Mouse (Mus musculus) MEL (cell line): ENCODE data around the gene Ppp2r5e. TPM values are rescaled to one million over a fixed set of nuclear protein-coding genes. Genes with fewer than 3 reads are reported as not detected.

Experiments used
- DNase-seq: peaks from one replicate; pipeline ENCODE4 v3.0.0; 2011; ENCODE audit warnings: low read depth, low spot score
- H3K27ac ChIP-seq: 2 replicates; pipeline ENCODE4 v1.5.1; 2012; ENCODE audit warnings: low read depth, mild to moderate bottlenecking, control low read depth, low read length, moderate library complexity; ENCODE audit not compliant: control insufficient read depth
- H3K27me3 ChIP-seq, 2 experiments: fragments of 150-350 bp in 1 of 2; sonication (generic) in 1 of 2; 2 replicates each; pipeline ENCODE4 v1.6.1; 2012; ENCODE audit warnings: low read length in 2 of 2, mild to moderate bottlenecking in 2 of 2, improper control_type of control experiment in 1 of 2, moderate library complexity in 1 of 2; ENCODE audit not compliant: insufficient read depth in 2 of 2, control insufficient read depth in 1 of 2
- H3K36me3 ChIP-seq, 2 experiments: 2 replicates each; pipeline ENCODE4 v1.6.1; 2012 to 2014; ENCODE audit warnings: low read length in 2 of 2, improper control_type of control experiment in 1 of 2, inconsistent platforms in 1 of 2, mild to moderate bottlenecking in 1 of 2; ENCODE audit not compliant: insufficient read depth in 2 of 2, control insufficient read depth in 1 of 2
- H3K4me1 ChIP-seq, 2 experiments: fragments of 150-350 bp in 1 of 2; sonication (generic) in 1 of 2; 2 replicates each; pipeline ENCODE4 v1.6.1; 2012; ENCODE audit warnings: low read length in 2 of 2, improper control_type of control experiment in 1 of 2, mild to moderate bottlenecking in 1 of 2; ENCODE audit not compliant: insufficient read depth in 2 of 2, control insufficient read depth in 1 of 2
- H3K4me3 ChIP-seq, 2 experiments: fragments of 150-350 bp in 1 of 2; sonication (generic) in 1 of 2; 2 replicates each; pipeline ENCODE4 v1.5.1; 2012; ENCODE audit warnings: low read depth in 2 of 2, low read length in 2 of 2, mild to moderate bottlenecking in 2 of 2, moderate library complexity in 2 of 2, control low read depth in 1 of 2, improper control_type of control experiment in 1 of 2; ENCODE audit not compliant: control insufficient read depth in 1 of 2, insufficient read depth in 1 of 2
- H3K79me2 ChIP-seq: 2 replicates; pipeline ENCODE4 v1.6.1; 2012; ENCODE audit warnings: mild to moderate bottlenecking, low read length, moderate library complexity; ENCODE audit not compliant: control insufficient read depth, poor library complexity, insufficient read depth
- H3K9ac ChIP-seq: 2 replicates; pipeline ENCODE4 v1.6.1; 2012; ENCODE audit warnings: low read depth, mild to moderate bottlenecking, control low read depth, low read length, moderate library complexity; ENCODE audit not compliant: control insufficient read depth, poor library complexity, severe bottlenecking
- H3K9me3 ChIP-seq: fragments of 150-350 bp; sonication (generic); replicated peaks from 2 replicates; pipeline ENCODE4 v1.6.1; 2012; ENCODE audit warnings: mild to moderate bottlenecking, low read length, improper control_type of control experiment, moderate library complexity; ENCODE audit not compliant: insufficient read depth
- BHLHE40 ChIP-seq: IDR thresholded peaks from 2 replicates; pipeline ENCODE4 v1.6.1; 2012; ENCODE audit warnings: low read depth, mild to moderate bottlenecking, inconsistent platforms, low read length, improper control_type of control experiment, borderline replicate concordance
- CHD1 ChIP-seq: IDR thresholded peaks from 2 replicates; pipeline ENCODE4 v1.6.1; 2012; ENCODE audit warnings: low read depth, mild to moderate bottlenecking, inconsistent platforms, low read length, improper control_type of control experiment
- CHD2 ChIP-seq: IDR thresholded peaks from 2 replicates; pipeline ENCODE4 v1.6.1; 2011; ENCODE audit warnings: low read length, improper control_type of control experiment
- CTCF ChIP-seq, 3 experiments: IDR thresholded peaks in 2 of 3; conservative IDR thresholded peaks in 1 of 3; 2 replicates each; pipeline ENCODE4 v1.5.1; 2011 to 2012; ENCODE audit warnings: low read length in 3 of 3, low read depth in 2 of 3, mild to moderate bottlenecking in 2 of 3, improper control_type of control experiment in 1 of 3, inconsistent platforms in 1 of 3, mixed read lengths in 1 of 3, moderate library complexity in 1 of 3; ENCODE audit not compliant: control insufficient read depth in 1 of 3, insufficient read depth in 1 of 3, poor library complexity in 1 of 3, severe bottlenecking in 1 of 3
- E2F4 ChIP-seq: IDR thresholded peaks from 2 replicates; pipeline ENCODE4 v1.6.1; 2011; ENCODE audit warnings: low read depth, low read length, improper control_type of control experiment, borderline replicate concordance
- ELF1 ChIP-seq: IDR thresholded peaks from 2 replicates; pipeline ENCODE4 v1.6.1; 2014; ENCODE audit warnings: low read depth, mild to moderate bottlenecking, inconsistent platforms, low read length, improper control_type of control experiment, moderate library complexity
- EP300 ChIP-seq, 2 experiments: IDR thresholded peaks; 2 replicates each; pipeline ENCODE4 v1.6.1; 2011; ENCODE audit warnings: improper control_type of control experiment in 2 of 2, low read length in 2 of 2, low read depth in 1 of 2, mild to moderate bottlenecking in 1 of 2
- ETS1 ChIP-seq: IDR thresholded peaks from 2 replicates; pipeline ENCODE4 v1.6.1; 2012; ENCODE audit warnings: low read depth, mild to moderate bottlenecking, inconsistent platforms, low read length, improper control_type of control experiment, moderate library complexity
- GABPA ChIP-seq: IDR thresholded peaks from 2 replicates; pipeline ENCODE4 v1.6.1; 2012; ENCODE audit warnings: low read depth, mild to moderate bottlenecking, inconsistent platforms, low read length, improper control_type of control experiment, moderate library complexity
- GATA1 ChIP-seq: IDR thresholded peaks from 2 replicates; pipeline ENCODE4 v1.6.1; 2011; ENCODE audit warnings: low read depth, low read length, improper control_type of control experiment
- JUND ChIP-seq: IDR thresholded peaks from 2 replicates; pipeline ENCODE4 v1.6.1; 2011; ENCODE audit warnings: low read depth, mild to moderate bottlenecking, improper control_type of control experiment, low read length
- KAT2A ChIP-seq: conservative IDR thresholded peaks from 2 replicates; pipeline ENCODE4 v1.6.1; 2012; ENCODE audit warnings: low read depth, low read length, improper control_type of control experiment, inconsistent platforms
- MAFK ChIP-seq: IDR thresholded peaks from 2 replicates; pipeline ENCODE4 v1.6.1; 2011; ENCODE audit warnings: low read depth, mild to moderate bottlenecking, low read length, improper control_type of control experiment, borderline replicate concordance
- MAX ChIP-seq: IDR thresholded peaks from 2 replicates; pipeline ENCODE4 v1.6.1; 2011; ENCODE audit warnings: low read length, improper control_type of control experiment
- MAZ ChIP-seq: IDR thresholded peaks from 2 replicates; pipeline ENCODE4 v1.6.1; 2012; ENCODE audit warnings: low read depth, mild to moderate bottlenecking, inconsistent platforms, low read length, improper control_type of control experiment
- MEF2A ChIP-seq: IDR thresholded peaks from 2 replicates; pipeline ENCODE4 v1.6.1; 2014; ENCODE audit warnings: low read depth, mild to moderate bottlenecking, inconsistent platforms, low read length, improper control_type of control experiment; ENCODE audit not compliant: poor library complexity, insufficient replicate concordance, severe bottlenecking; ENCODE audit errors: extremely low read depth
- MXI1 ChIP-seq: IDR thresholded peaks from 2 replicates; pipeline ENCODE4 v1.6.1; 2011; ENCODE audit warnings: mild to moderate bottlenecking, low read depth, low read length, improper control_type of control experiment
- MYB ChIP-seq: IDR thresholded peaks from 2 replicates; pipeline ENCODE4 v1.6.1; 2011; ENCODE audit warnings: mild to moderate bottlenecking, low read depth, low read length, improper control_type of control experiment
- MYC ChIP-seq: IDR thresholded peaks from 2 replicates; pipeline ENCODE4 v1.6.1; 2011; ENCODE audit warnings: low read depth, mild to moderate bottlenecking, low read length, improper control_type of control experiment, moderate library complexity
- NELFE ChIP-seq: IDR thresholded peaks from 2 replicates; pipeline ENCODE4 v1.6.1; 2011; ENCODE audit warnings: low read depth, low read length, improper control_type of control experiment
- NRF1 ChIP-seq: IDR thresholded peaks from 2 replicates; pipeline ENCODE4 v1.6.1; 2014; ENCODE audit warnings: low read depth, mild to moderate bottlenecking, inconsistent platforms, low read length, improper control_type of control experiment, moderate library complexity; ENCODE audit not compliant: poor library complexity, insufficient read depth, severe bottlenecking
- POLR2A ChIP-seq, 2 experiments: IDR thresholded peaks; 2 replicates each; pipeline ENCODE4 v1.6.1; 2011 to 2012; ENCODE audit warnings: low read length in 2 of 2, mild to moderate bottlenecking in 2 of 2, control low read depth in 1 of 2, improper control_type of control experiment in 1 of 2, low read depth in 1 of 2, moderate library complexity in 1 of 2; ENCODE audit not compliant: control insufficient read depth in 1 of 2, insufficient read depth in 1 of 2, poor library complexity in 1 of 2
- POLR2AphosphoS2 ChIP-seq: IDR thresholded peaks from 2 replicates; pipeline ENCODE4 v1.6.1; 2011; ENCODE audit warnings: low read length, improper control_type of control experiment
- POLR2AphosphoS5 ChIP-seq: IDR thresholded peaks from 2 replicates; pipeline ENCODE4 v1.6.1; 2012; ENCODE audit warnings: low read depth, borderline replicate concordance, mild to moderate bottlenecking, inconsistent platforms, low read length, moderate library complexity, mixed read lengths
- RAD21 ChIP-seq: IDR thresholded peaks from 2 replicates; pipeline ENCODE4 v1.6.1; 2011; ENCODE audit warnings: mild to moderate bottlenecking, low read depth, low read length, improper control_type of control experiment
- RCOR1 ChIP-seq: IDR thresholded peaks from 2 replicates; pipeline ENCODE4 v1.6.1; 2012; ENCODE audit warnings: low read depth, mild to moderate bottlenecking, inconsistent platforms, low read length, improper control_type of control experiment
- SIN3A ChIP-seq: IDR thresholded peaks from 2 replicates; pipeline ENCODE4 v1.6.1; 2012; ENCODE audit warnings: low read length, improper control_type of control experiment, inconsistent platforms
- SMC3 ChIP-seq: IDR thresholded peaks from 2 replicates; pipeline ENCODE4 v1.6.1; 2011; ENCODE audit warnings: low read depth, low read length, improper control_type of control experiment
- TAL1 ChIP-seq: IDR thresholded peaks from 2 replicates; pipeline ENCODE4 v1.6.1; 2012; ENCODE audit warnings: mild to moderate bottlenecking, inconsistent platforms, low read length, moderate library complexity, mixed read lengths
- TBP ChIP-seq: IDR thresholded peaks from 2 replicates; pipeline ENCODE4 v1.8.0; 2011; ENCODE audit warnings: low read depth, low read length, improper control_type of control experiment
- TCF12 ChIP-seq: IDR thresholded peaks from 2 replicates; pipeline ENCODE4 v1.6.1; 2014; ENCODE audit warnings: low read depth, mild to moderate bottlenecking, inconsistent platforms, low read length, improper control_type of control experiment, moderate library complexity
- UBTF ChIP-seq: IDR thresholded peaks from 2 replicates; pipeline ENCODE4 v1.6.1; 2012; ENCODE audit warnings: low read depth, mild to moderate bottlenecking, inconsistent platforms, low read length, improper control_type of control experiment, moderate library complexity, borderline replicate concordance; ENCODE audit not compliant: insufficient read depth
- USF1 ChIP-seq: IDR thresholded peaks from 2 replicates; pipeline ENCODE4 v1.6.1; 2014; ENCODE audit warnings: low read depth, mild to moderate bottlenecking, inconsistent platforms, low read length, improper control_type of control experiment, moderate library complexity
- USF2 ChIP-seq, 2 experiments: IDR thresholded peaks; 2 replicates each; pipeline ENCODE4 v1.6.1; 2011 to 2012; ENCODE audit warnings: improper control_type of control experiment in 2 of 2, low read length in 2 of 2, borderline replicate concordance in 1 of 2, inconsistent platforms in 1 of 2, low read depth in 1 of 2, mild to moderate bottlenecking in 1 of 2; ENCODE audit not compliant: insufficient read depth in 1 of 2
- ZC3H11A ChIP-seq: IDR thresholded peaks from 2 replicates; pipeline ENCODE4 v1.6.1; 2012; ENCODE audit warnings: low read depth, mild to moderate bottlenecking, inconsistent platforms, low read length, improper control_type of control experiment
- ZKSCAN1 ChIP-seq: IDR thresholded peaks from 2 replicates; pipeline ENCODE4 v1.6.1; 2012; ENCODE audit warnings: low read depth, mild to moderate bottlenecking, inconsistent platforms, low read length, improper control_type of control experiment, moderate library complexity
- ZMIZ1 ChIP-seq: IDR thresholded peaks from 2 replicates; pipeline ENCODE4 v1.6.1; 2012; ENCODE audit warnings: low read depth, mild to moderate bottlenecking, inconsistent platforms, low read length, improper control_type of control experiment, moderate library complexity
- ZNF384 ChIP-seq: IDR thresholded peaks from 2 replicates; pipeline ENCODE4 v1.6.1; 2012; ENCODE audit warnings: low read depth, mild to moderate bottlenecking, inconsistent platforms, low read length, improper control_type of control experiment
- polyA plus RNA-seq, 2 experiments: library from polyadenylated mRNA; stranded (reverse) in 1 of 2; unstranded in 1 of 2; fragments of >175 nt in 1 of 2; fragments of >200 nt in 1 of 2; gene quantifications; 2 replicates each; pipeline versions ENCODE4 v1.2.1 to v1.2.4; 2012; ENCODE audit warnings: low replicate concordance in 2 of 2, low read depth in 1 of 2; ENCODE audit not compliant: insufficient read length in 2 of 2, insufficient read depth in 1 of 2, missing spikeins in 1 of 2
- total RNA-seq: library from RNA; depleted of rRNA; stranded (reverse); fragments of 300-350 nt; gene quantifications from 2 replicates; pipeline ENCODE4 v1.2.3, GENCODE M21; 2012

Ppp2r5e gene
- total and polyA plus RNA-seq, 3 experiments, result 9.0 to 200 (median 21.3) TPM

GRCm38 (mm10) chr12:75594404-75594803, 1.6 kb downstream of the Ppp2r5e start:
- DNase-seq, result peak; percentile 56
- Histone ChIP-seq H3K27me3 (no peaks in the 10 kb centered on the region), H3K4me1 (peaks cover 7 to 8% of the 10 kb centered on the region in 2 experiments; a peak in 3 of 4 replicates), H3K9me3 (no peaks in the 10 kb centered on the region), H3K36me3 (peaks cover 12 to 21% of the 10 kb centered on the region in 2 experiments), H3K4me3 (peak overlapping the region; percentile 24 to 98; a peak in 3 of 4 replicates), H3K79me2 (peaks cover 28% of the 10 kb centered on the region), H3K27ac (no peak overlapping the region), H3K9ac (peak overlapping the region; percentile 50)
- TF ChIP-seq NRF1 (no peak), USF1 (no peak), TCF12 (no peak), NELFE (no peak), KAT2A (no peak), SIN3A (peak; percentile 27), BHLHE40 (no peak), CTCF (IDR thresholded peaks at IDR 0.05 in 2 of 3, conservative IDR thresholded peaks at IDR 0.05 in 1 of 3; ENCODE audit: control insufficient read depth in 1 of 3, insufficient read depth in 1 of 3, low read depth in 2 of 3, low read length in 3 of 3, poor library complexity in 1 of 3, severe bottlenecking in 1 of 3) (no peak), POLR2AphosphoS5 (no peak), ZNF384 (peak; percentile 60), POLR2AphosphoS2 (no peak), ETS1 (no peak), MAX (no peak), CHD2 (no peak), MXI1 (no peak; the same call in 1 of the 2 replicates), UBTF (no peak), JUND (no peak), ZKSCAN1 (no peak), MYB (no peak), USF2 (IDR thresholded peaks at IDR 0.05; ENCODE audit: borderline replicate concordance in 1 of 2, insufficient read depth in 1 of 2, low read depth in 1 of 2, low read length in 2 of 2) (no peak), ELF1 (no peak), GATA1 (no peak), MEF2A (no peak), TAL1 (no peak), RAD21 (no peak; the same call in 1 of the 2 replicates), MYC (0 out of 2 replicates have a peak, but pooled peaks have one; percentile 18), RCOR1 (no peak), ZMIZ1 (no peak), POLR2A (IDR thresholded peaks at IDR 0.05; ENCODE audit: control insufficient read depth in 1 of 2, insufficient read depth in 1 of 2, low read depth in 1 of 2, low read length in 2 of 2, poor library complexity in 1 of 2) (no peak), SMC3 (no peak), EP300 (IDR thresholded peaks at IDR 0.05; ENCODE audit: low read depth in 1 of 2, low read length in 2 of 2) (peak in 1 of 2 experiments; percentile 23; a peak in 1 of 4 replicates), TBP (no peak), MAZ (no peak), MAFK (no peak), ZC3H11A (no peak), CHD1 (peak; percentile 48; the same call in 1 of the 2 replicates), GABPA (no peak), E2F4 (no peak)
